Mouse (Mus musculus) ovary, postnatal 10 days (tissue): Measurements from ENCODE around the gene Slc1a4.
A peak's percentile ranks its signal among the peaks of the same experiment; 100 is the strongest.

Source experiments
- DNase-seq: peaks from one replicate; pipeline ENCODE4 v3.0.0; 2022; ENCODE audit warnings: low spot score

The Slc1a4 gene

GRCm38 (mm10) chr11:20325073-20325694 lies 7.3 kb downstream of the Slc1a4 start:
- DNase-seq, result no peak

DNA sequence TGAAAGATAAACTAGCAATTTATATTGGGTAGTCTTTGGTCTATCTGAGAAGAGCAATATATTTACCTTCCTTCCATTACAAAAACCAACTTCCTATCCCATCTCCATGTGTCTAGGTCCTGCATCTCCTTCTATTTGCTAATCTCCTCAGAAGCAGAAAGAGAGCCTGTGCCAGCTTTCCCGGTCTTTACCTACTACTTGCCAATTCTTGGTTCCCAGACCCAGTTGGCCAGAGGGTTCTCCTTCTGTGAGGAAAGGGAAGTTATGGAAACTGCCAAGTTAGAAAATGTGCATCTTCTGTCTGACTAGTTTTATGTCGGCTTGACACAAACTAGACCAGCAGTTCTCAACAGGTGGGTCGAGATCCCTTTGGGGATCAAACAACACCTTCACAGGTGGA lies 8.5 kb downstream of the Slc1a4 start:
- DNase-seq, result no peak

- DNase-seq, result no peak
Measured at GRCm38 (mm10) chr11:20322366-20322765, 10.1 kb downstream of the Slc1a4 start.

GRCm38 (mm10) chr11:20320661-20321060 lies 11.9 kb downstream of the Slc1a4 start:
- DNase-seq, result no peak

DNA sequence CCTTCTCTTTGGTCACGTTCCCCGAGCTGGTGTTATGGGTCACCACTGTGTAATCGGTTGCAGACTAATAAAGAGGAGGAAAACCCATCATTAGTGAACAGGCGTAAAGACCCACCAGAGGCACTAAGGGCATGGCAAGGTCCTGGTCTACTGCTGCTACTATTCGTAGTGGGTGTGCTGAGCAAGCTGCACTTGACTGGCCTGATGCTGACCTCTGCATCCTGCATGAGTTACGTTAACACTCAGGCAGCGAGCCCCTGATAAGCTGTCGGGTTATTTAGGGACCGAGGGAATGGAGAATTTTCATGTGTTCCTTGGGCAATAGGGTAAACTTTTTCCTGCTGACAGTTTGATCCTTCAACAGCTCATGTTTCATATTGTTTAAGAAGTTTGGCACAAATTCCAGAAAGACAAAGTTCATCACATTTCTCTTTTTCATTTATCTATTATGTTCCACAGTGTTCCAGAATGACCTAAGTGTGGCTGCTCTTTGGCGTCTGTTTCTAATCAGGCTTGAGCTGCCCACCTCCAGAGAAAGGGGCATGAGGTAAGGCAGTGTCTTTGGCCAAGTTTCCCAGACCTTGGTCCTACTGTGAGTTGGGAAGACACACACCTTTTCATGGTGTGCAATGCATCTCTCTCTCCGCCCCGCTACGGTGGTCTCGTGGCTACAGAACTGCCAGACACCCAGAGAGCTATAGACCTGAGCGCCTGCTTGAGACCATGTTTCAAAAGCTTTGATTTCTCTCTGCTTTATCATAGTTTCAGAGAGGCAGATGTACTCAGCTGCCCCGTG lies 13.7 kb downstream of the Slc1a4 start:
- no peak for DNase-seq

DNA sequence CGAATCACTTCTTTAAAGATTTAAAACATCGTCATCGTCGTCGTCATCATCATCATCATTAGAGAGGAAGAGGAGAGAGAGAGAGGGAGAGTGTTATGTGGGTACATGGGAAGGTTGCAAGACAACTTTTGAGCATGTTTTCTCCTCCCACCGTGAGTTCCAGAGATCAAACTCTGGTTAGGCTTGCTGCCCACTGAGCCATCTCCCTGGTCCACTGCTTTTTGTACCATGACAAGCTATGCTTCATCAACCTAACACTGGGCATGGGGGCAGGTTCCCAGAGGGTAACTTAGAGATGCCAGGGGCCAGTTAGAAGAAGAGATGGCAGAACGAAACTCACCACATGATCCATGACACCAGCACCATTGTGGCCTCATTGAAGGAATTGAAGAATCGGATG lies 18.9 kb downstream of the Slc1a4 start:
- no peak for DNase-seq

- DNase-seq, result no peak
Measured at GRCm38 (mm10) chr11:20309044-20309443, 23.5 kb downstream of the Slc1a4 start.

DNA sequence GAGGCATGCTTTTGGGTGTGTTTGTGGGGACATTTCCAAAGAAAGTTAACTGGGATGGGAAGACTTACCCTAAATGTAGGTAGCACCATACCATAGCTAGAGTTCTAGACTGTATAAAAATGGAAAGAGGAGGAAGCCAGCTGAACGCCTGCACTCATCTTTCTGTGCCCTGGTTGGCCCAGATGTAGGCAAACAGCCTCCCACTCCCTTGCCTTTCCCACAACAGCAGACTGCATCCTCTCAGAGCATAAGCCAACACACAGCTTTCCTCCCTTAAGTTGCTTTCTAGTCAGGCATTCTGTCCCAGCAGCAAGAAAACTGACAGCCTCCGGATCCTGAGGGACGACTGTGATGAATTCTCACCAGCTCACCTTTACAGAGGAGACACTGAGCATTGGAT lies 25.1 kb downstream of the Slc1a4 start:
- no peak for DNase-seq

- no peak for DNase-seq
Measured at GRCm38 (mm10) chr11:20305641-20306040, 26.9 kb downstream of the Slc1a4 start.

GRCm38 (mm10) chr11:20304341-20304740 lies 28.2 kb downstream of the Slc1a4 start:
- DNase-seq, result peak; percentile 4

GRCm38 (mm10) chr11:20301332-20301731 lies 31.2 kb downstream of the Slc1a4 start:
- no peak for DNase-seq

- no peak for DNase-seq
Measured at GRCm38 (mm10) chr11:20300850-20301249, 31.7 kb downstream of the Slc1a4 start.

- no peak for DNase-seq
Measured at GRCm38 (mm10) chr11:20299900-20300299, 32.6 kb downstream of the Slc1a4 start.

DNA sequence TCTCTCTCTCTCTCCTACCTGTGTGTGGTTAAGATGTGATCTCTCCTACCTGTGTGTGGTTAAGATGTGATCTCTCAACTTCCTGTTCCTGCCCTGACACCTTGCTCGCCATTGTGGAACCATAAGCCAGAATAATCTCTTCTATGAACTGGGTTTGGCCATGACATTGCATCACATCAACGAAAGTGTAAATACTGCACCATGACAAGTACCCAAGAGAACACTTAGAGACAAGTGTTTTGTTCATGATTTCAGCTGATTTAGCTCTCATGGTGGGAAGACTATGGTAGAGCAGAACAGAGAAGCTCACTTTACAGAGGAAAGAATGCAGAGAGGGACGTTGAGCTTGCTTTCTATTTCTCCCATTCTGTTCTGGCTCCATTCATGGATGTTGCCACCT lies 48.0 kb downstream of the Slc1a4 start:
- DNase-seq, result no peak

GRCm38 (mm10) chr11:20282601-20283219 lies 49.8 kb downstream of the Slc1a4 start:
- no peak for DNase-seq

GRCm38 (mm10) chr11:20280982-20281381 lies 51.5 kb downstream of the Slc1a4 start:
- DNase-seq, result no peak

GRCm38 (mm10) chr11:20278702-20279101 lies 53.8 kb downstream of the Slc1a4 start:
- no peak for DNase-seq

- no peak for DNase-seq
Measured at GRCm38 (mm10) chr11:20277106-20277505, 55.4 kb downstream of the Slc1a4 start.

DNA sequence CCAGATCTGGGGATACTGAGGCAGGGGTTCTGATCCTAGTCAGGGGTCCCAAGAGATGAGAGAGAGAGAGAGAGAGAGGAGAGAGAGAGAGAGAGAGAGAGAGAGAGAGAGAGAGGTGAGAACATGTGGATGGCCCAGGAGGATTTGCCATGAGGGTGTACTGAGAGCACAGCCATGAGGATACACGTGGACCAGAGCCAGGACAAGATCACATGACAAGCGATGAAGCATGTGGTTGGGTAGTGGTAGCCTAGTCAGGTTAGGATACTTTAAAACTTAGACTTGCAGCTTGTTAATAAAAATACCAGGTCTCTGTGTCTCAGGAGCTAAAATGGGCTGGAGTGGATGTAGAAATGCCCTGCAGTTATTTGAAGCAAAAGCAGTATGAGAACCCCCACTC lies 56.5 kb downstream of the Slc1a4 start:
- DNase-seq, result no peak

GRCm38 (mm10) chr11:20269885-20270284 lies 62.6 kb downstream of the Slc1a4 start:
- no peak for DNase-seq

DNA sequence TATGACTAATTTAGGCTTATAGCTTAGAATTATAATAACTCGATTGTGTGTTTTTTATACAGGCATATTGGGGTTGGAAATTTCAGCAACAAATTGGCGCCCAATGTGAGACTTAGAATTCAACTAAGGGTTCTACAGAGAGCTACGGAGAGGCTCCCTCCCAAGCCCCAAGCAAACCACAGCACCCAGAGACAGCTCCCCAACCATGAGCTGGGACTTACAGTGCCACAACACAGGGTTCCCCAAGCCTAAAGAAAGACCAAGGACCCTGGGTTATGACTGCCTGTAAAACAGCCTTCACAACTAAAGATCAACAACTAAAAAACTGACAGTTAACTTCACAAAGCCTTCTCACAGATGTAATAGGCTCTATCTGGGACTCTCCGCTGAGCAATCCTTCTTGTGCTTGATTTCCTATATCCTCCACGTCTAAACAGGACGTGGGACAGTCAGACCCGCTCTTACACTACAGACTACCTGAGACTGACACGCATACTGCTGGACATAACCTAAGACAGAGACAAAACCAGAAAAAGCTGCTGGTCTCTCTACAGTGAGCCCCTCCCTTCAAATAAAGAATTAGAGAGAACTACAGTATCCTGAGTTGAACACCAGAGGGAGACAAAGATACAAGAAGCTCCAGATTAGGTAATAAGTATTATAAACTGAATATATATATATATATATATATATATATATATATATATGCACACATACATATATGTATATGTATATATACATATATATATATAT lies 69.7 kb downstream of the Slc1a4 start:
- no peak for DNase-seq

- DNase-seq, result no peak
Measured at GRCm38 (mm10) chr11:20254791-20255190, 77.7 kb downstream of the Slc1a4 start.

DNA sequence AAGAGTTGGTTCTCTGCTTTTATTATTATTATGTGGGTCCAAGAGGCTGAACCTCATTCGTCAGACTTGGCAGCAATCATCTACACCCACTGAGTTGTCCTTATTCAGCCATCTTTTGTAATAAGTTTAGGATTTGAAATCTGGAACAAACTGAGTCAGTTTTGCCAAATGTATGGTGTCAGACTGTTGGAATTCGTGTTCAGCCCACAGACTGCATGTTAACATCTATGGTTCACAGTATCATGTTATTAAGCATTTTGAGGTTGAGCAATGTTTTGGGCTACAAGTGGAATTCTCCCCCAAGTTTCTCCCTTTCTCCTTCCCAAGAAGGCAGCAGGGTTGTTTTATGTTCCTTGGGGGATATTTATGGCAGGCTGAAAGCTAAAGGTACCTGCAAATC lies 79.4 kb downstream of the Slc1a4 start:
- no peak for DNase-seq
